Mouse (Mus musculus) kidney, postnatal 14 days (tissue): ENCODE measurements at regions not wholly inside any gene's neighbourhood (a gene's known extent, or its start where the extent isn't known, plus 50 kb on each side); places are given as distances from the start of the nearest gene placed in this dataset.
A peak's percentile ranks its signal among the peaks of the same experiment; 100 is the strongest.

Source experiments
- DNase-seq: peaks from one replicate; pipeline ENCODE4 v3.0.0; 2022; ENCODE audit warnings: mixed read lengths

DNA sequence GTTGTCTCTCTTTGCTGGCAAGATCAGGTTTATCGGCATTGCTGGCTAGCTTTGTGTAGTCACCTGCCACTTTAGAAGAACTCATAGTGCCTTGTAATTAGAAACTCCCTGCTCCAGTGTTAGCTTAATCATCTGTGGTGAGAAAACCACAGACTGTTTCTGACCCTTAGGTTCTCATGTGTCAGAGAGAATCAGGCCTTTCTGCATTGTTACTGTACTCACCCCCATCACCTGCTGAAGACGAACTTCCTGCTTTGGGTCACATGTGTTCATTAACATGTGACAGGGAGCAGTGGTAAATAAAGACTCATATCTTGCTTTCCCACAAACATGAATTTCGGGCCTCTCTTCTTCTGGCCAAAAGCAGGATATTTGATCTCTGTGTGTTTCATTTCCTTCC is 102.6 kb downstream of the Cnga2 start:
- no peak for DNase-seq

DNA sequence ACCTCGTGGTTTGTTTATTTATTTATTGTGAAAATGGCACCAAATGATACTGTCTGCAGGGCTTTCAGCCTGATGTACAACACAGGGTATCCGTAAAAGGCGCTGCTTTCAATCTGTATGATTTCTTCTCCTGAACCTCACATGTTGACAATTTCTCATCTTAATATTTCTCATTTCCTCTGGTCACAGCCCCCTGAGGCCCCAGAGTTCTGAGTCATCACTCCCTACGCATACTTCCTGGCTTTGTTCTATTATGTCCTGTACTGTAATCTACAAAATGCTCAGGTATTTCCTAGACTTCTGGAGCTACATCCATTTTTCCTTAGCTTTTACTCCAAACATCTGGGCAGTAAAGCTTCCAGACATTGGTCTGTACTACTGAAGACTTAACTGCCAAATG is 103.0 kb downstream of the Cnga2 start:
- DNase-seq: peak; percentile 0

DNA sequence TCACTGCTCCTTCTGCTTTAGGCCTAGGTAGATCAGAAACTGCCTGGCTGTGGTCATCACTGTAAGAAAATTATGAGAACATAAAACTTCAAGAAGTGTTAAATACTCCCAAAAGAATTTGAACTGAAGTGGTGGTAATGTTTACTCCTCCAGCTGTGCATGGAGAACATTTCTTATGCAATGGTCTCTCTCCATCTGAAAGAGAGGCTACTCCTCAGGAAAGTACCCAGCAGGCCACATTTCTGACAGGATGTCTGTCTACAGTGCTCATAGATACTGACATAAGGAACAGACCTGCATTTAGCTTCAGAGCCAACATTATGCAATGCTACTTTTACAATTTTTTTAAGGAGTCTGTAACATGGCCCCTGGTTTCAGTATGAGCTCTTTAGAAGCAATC is 79.9 kb upstream of the Magea4 start:
- no peak for DNase-seq

DNA sequence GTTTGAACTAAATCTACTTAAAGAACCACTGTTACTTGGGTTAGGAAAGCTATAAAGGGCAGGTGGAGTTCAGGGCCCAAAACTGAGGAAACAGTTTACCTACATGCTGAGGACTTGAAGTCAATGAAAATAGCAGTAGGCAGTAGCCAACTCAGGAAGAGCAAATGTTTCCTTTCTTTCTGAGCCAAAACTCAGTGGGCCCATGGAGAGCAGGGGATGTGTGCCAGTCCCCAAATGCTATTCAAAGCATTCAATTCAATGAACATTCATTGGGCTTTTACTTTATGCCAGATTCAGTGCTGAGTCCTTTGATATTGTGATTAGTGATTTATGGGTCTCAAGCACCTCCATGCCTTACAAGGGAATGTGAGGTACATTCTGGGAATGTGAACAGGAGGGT is 52.7 kb upstream of the Magea4 start:
- no peak for DNase-seq
